Mouse (Mus musculus): ENCODE data around the gene Slc16a6.
"Not testable (repeated sequence)": the region's sequence is repeated elsewhere in the genome, so short reads cannot be mapped to it uniquely, and the experiment has no call there.

Gene Slc16a6

GRCm38 (mm10) chr11:109473171-109474085 lies at the start of gene Slc16a6, which contains the start of gene Arsg:
Gene Slc16a6, minus strand, starts transcription at chr11:109473598.
Gene Arsg, plus strand, starts transcription at chr11:109473374.
- peak; percentile 88 for DNase-seq (ENCODE audit: low spot score)

- no peak for DNase-seq (ENCODE audit: low spot score)
These were observed 47.6 kb upstream of the Slc16a6 start for GRCm38 (mm10) chr11:109520958-109521357.

- DNase-seq (ENCODE audit: low spot score): no peak
These were observed 44.4 kb upstream of the Slc16a6 start for GRCm38 (mm10) chr11:109517816-109518215.

GRCm38 (mm10) chr11:109517330-109517729 lies 43.9 kb upstream of the Slc16a6 start:
- DNase-seq (ENCODE audit: low spot score): no peak

- DNase-seq (ENCODE audit: low spot score): no peak
These were observed 40.7 kb upstream of the Slc16a6 start for GRCm38 (mm10) chr11:109514064-109514612.

- DNase-seq (ENCODE audit: low spot score): no peak
These were observed 39.7 kb upstream of the Slc16a6 start for GRCm38 (mm10) chr11:109512995-109513675.

- DNase-seq (ENCODE audit: low spot score): no peak
These were observed 33.7 kb upstream of the Slc16a6 start for GRCm38 (mm10) chr11:109507068-109507467.

GRCm38 (mm10) chr11:109505823-109506222 lies 32.4 kb upstream of the Slc16a6 start:
- no peak for DNase-seq (ENCODE audit: low spot score)

GRCm38 (mm10) chr11:109504977-109505376 lies 31.6 kb upstream of the Slc16a6 start:
- DNase-seq (ENCODE audit: low spot score): peak; percentile 57

GRCm38 (mm10) chr11:109500206-109500605 lies 26.8 kb upstream of the Slc16a6 start:
- no peak for DNase-seq (ENCODE audit: low spot score)

- DNase-seq (ENCODE audit: low spot score): no peak
These were observed 24.6 kb upstream of the Slc16a6 start for GRCm38 (mm10) chr11:109497990-109498389.

GRCm38 (mm10) chr11:109496996-109497714 lies 23.8 kb upstream of the Slc16a6 start:
- DNase-seq (ENCODE audit: low spot score): no peak

- DNase-seq (ENCODE audit: low spot score): no peak
These were observed 23.1 kb upstream of the Slc16a6 start for GRCm38 (mm10) chr11:109496475-109496993.

GRCm38 (mm10) chr11:109495771-109496474 lies 22.5 kb upstream of the Slc16a6 start:
- no peak for DNase-seq (ENCODE audit: low spot score)

- no peak for DNase-seq (ENCODE audit: low spot score)
These were observed 21.7 kb upstream of the Slc16a6 start for GRCm38 (mm10) chr11:109494890-109495770.

GRCm38 (mm10) chr11:109492847-109493464 lies 19.6 kb upstream of the Slc16a6 start:
- not testable (repeated sequence) for DNase-seq (ENCODE audit: low spot score)

- no peak for DNase-seq (ENCODE audit: low spot score)
These were observed 18.4 kb upstream of the Slc16a6 start for GRCm38 (mm10) chr11:109491844-109492243.

GRCm38 (mm10) chr11:109489763-109490162 lies 16.4 kb upstream of the Slc16a6 start:
- no peak for DNase-seq (ENCODE audit: low spot score)

- DNase-seq (ENCODE audit: low spot score): no peak
These were observed 14.7 kb upstream of the Slc16a6 start for GRCm38 (mm10) chr11:109487991-109488684.

All from MN1 (cell line).